Mouse (Mus musculus): ENCODE results near the gene Sympk. TPM values are rescaled to one million over a fixed set of nuclear protein-coding genes. Genes with fewer than 3 reads are reported as not detected.

Gene Sympk
- polyA plus RNA-seq, 1 experiment from 2014 or later: 9.6 TPM

DNA sequence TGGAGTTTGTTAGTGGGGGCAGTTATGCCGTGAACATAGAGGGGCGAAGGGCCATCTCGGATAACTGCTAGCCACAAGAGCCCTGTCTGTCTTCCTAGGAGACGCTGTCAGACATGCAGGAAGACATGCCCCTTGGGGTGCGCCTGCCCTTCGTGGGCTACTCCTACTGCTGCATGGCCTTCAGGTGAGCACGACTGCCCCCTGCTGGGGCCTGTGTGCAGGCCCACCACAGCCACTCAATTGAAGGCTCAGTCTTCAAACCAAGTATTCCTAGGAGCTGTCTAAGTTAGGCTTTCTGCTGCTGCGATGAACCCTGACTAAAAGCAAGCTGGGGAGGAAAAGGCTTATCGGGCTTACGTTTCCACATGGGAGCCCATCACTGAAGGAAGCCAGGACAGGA, 64.6 kb downstream of the Sympk start:
- no peak for ATAC-seq (ENCODE audit: low FRiP score, low TSS enrichment)
- 44% methylated on average over 10 of the region's 10 CpGs for WGBS
- no peaks in the 10 kb centered on the region for H3K9me3 ChIP-seq (ENCODE audit: control insufficient read depth, low read length)
- H3K9ac ChIP-seq (ENCODE audit: low read length): no peak overlapping the region
- DNase-seq (ENCODE audit: low spot score): peak; percentile 71
- H3K27me3 ChIP-seq (ENCODE audit: control insufficient read depth, insufficient read depth, low read length): no peaks in the 10 kb centered on the region
- no peak overlapping the region for H3K4me3 ChIP-seq (ENCODE audit: low read depth, low read length)
- TF ChIP-seq EP300 (optimal IDR thresholded peaks at IDR 0.05): no peak
- TF ChIP-seq CTCF (IDR thresholded peaks at IDR 0.05; ENCODE audit: low read depth): peak; percentile 86
- H3K4me2 ChIP-seq (replicated peaks; ENCODE audit: low read depth): no peak overlapping the region
- no peak overlapping the region for H3K27ac ChIP-seq (replicated peaks)
- H3K4me1 ChIP-seq (replicated peaks; ENCODE audit: control insufficient read depth, insufficient read depth): peaks cover 6% of the 10 kb centered on the region; the same call in 1 of the 2 replicates
- H3K36me3 ChIP-seq (ENCODE audit: control insufficient read depth, insufficient read depth, low read length): peaks cover 12% of the 10 kb centered on the region; the same call in 1 of the 2 replicates

DNA sequence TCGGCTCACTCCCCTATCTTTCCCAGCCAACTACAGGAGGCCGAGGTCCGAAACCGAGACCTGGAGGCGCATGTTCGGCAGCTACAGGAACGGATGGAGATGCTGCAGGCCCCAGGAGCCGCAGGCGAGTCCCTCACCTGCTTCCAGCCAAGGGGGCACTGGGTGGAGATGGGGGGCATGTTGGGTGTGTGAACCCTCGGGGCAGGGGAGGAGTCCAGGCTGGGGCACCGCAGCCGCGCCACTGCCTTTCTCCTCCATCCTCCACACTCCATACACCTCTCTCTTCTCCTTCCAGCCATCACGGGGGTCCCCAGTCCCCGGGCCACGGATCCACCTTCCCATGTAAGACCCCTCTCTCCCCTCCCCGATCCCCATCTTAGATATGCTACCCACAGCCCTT, 67.7 kb downstream of the Sympk start:
- no peak overlapping the region for H3K9ac ChIP-seq (ENCODE audit: low read length)

DNA sequence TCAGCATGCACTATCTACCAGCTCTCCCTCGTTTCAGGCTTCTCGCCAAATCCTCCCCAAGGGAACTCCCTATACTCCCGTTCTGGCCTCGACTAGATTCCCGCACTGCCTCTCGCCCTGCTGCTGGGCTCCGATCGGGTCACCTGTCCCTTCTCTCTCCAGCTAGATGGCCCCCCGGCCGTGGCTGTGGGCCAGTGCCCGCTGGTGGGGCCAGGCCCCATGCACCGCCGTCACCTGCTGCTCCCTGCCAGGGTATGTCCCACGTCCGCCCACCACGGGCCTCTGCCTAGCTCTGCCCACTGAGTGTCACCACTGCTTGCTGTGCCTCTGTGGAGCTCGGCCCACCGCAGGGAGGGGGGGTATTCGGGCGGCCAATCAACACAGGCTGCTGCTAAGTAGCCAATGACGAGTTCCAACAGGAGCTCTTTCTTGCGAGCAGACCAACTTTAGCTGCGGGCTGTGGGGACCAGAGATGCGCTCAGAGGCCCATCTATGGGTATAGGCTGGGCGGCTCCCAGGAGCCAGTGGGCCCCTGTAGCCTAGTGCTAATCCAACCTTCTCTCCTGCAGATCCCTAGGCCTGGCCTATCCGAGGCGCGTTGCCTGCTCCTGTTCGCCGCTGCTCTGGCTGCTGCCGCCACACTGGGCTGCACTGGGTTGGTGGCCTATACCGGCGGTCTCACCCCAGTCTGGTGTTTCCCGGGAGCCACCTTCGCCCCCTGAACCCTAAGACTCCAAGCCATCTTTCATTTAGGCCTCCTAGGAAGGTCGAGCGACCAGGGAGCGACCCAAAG, 68.4 kb downstream of the Sympk start:
- Histone ChIP-seq H3K27ac (replicated peaks) (peak overlapping the region; percentile 65), H3K36me3 (ENCODE audit: control insufficient read depth, insufficient read depth, low read length) (peaks cover 14% of the 10 kb centered on the region; the same call in 1 of the 2 replicates), H3K4me1 (replicated peaks; ENCODE audit: control insufficient read depth, insufficient read depth) (peaks cover 7% of the 10 kb centered on the region; the same call in 1 of the 2 replicates), H3K4me3 (ENCODE audit: low read depth, low read length) (peak overlapping the region; percentile 70), H3K4me2 (replicated peaks; ENCODE audit: low read depth) (peak overlapping the region; percentile 83), H3K9ac (ENCODE audit: low read length) (peak overlapping the region; percentile 45), H3K9me3 (ENCODE audit: control insufficient read depth, low read length) (no peaks in the 10 kb centered on the region), H3K27me3 (ENCODE audit: control insufficient read depth, insufficient read depth, low read length) (no peaks in the 10 kb centered on the region)
- no peak for TF ChIP-seq CTCF (IDR thresholded peaks at IDR 0.05; ENCODE audit: low read depth)
- no peak for TF ChIP-seq EP300 (optimal IDR thresholded peaks at IDR 0.05)
- ATAC-seq (ENCODE audit: low FRiP score, low TSS enrichment) (peak; percentile 8), DNase-seq (ENCODE audit: low spot score) (peak; percentile 53)
- 9% methylated on average over 36 of the region's 38 CpGs for WGBS

More for the DNA sequence above, 67.7 kb downstream of the Sympk start:
- peaks cover 11% of the 10 kb centered on the region; the same call in 1 of the 2 replicates for H3K36me3 ChIP-seq (ENCODE audit: control insufficient read depth, insufficient read depth, low read length)
- H3K4me3 ChIP-seq (ENCODE audit: low read depth, low read length): no peak overlapping the region
- H3K4me2 ChIP-seq (replicated peaks; ENCODE audit: low read depth): peak overlapping the region; percentile 83; the same call in 1 of the 2 replicates
- ATAC-seq (ENCODE audit: low FRiP score, low TSS enrichment) (no peak), DNase-seq (ENCODE audit: low spot score) (no peak)
- H3K9me3 ChIP-seq (ENCODE audit: control insufficient read depth, low read length): no peaks in the 10 kb centered on the region
- TF ChIP-seq EP300 (optimal IDR thresholded peaks at IDR 0.05) (no peak), CTCF (IDR thresholded peaks at IDR 0.05; ENCODE audit: low read depth) (no peak)
- no peak overlapping the region for H3K27ac ChIP-seq (replicated peaks)
- 67% methylated on average over 17 of the region's 17 CpGs for WGBS
- peaks cover 7% of the 10 kb centered on the region; the same call in 1 of the 2 replicates for H3K4me1 ChIP-seq (replicated peaks; ENCODE audit: control insufficient read depth, insufficient read depth)
- no peaks in the 10 kb centered on the region for H3K27me3 ChIP-seq (ENCODE audit: control insufficient read depth, insufficient read depth, low read length)

DNA sequence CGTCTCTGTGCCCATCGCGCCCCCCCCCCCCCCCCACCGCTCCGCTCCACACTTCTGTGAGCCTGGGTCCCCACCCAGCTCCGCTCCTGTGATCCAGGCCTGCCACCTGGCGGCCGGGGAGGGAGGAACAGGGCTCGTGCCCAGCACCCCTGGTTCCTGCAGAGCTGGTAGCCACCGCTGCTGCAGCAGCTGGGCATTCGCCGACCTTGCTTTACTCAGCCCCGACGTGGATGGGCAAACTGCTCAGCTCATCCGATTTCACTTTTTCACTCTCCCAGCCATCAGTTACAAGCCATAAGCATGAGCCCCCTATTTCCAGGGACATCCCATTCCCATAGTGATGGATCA, 69.0 kb downstream of the Sympk start:
- Histone ChIP-seq H3K4me2 (replicated peaks; ENCODE audit: low read depth) (peak overlapping the region; percentile 83), H3K27ac (replicated peaks) (peak overlapping the region; percentile 65), H3K4me3 (ENCODE audit: low read depth, low read length) (peak overlapping the region; percentile 70), H3K9ac (ENCODE audit: low read length) (peak overlapping the region; percentile 45), H3K27me3 (ENCODE audit: control insufficient read depth, insufficient read depth, low read length) (no peaks in the 10 kb centered on the region), H3K4me1 (replicated peaks; ENCODE audit: control insufficient read depth, insufficient read depth) (peaks cover 7% of the 10 kb centered on the region; the same call in 1 of the 2 replicates), H3K36me3 (ENCODE audit: control insufficient read depth, insufficient read depth, low read length) (peaks cover 14% of the 10 kb centered on the region; the same call in 1 of the 2 replicates), H3K9me3 (ENCODE audit: control insufficient read depth, low read length) (no peaks in the 10 kb centered on the region)
- TF ChIP-seq CTCF (IDR thresholded peaks at IDR 0.05; ENCODE audit: low read depth) (peak; percentile 93), EP300 (optimal IDR thresholded peaks at IDR 0.05) (no peak)
- ATAC-seq (ENCODE audit: low FRiP score, low TSS enrichment) (peak; percentile 70), DNase-seq (ENCODE audit: low spot score) (peak; percentile 91)
- 0% methylated on average over 9 of the region's 15 CpGs for WGBS

DNA sequence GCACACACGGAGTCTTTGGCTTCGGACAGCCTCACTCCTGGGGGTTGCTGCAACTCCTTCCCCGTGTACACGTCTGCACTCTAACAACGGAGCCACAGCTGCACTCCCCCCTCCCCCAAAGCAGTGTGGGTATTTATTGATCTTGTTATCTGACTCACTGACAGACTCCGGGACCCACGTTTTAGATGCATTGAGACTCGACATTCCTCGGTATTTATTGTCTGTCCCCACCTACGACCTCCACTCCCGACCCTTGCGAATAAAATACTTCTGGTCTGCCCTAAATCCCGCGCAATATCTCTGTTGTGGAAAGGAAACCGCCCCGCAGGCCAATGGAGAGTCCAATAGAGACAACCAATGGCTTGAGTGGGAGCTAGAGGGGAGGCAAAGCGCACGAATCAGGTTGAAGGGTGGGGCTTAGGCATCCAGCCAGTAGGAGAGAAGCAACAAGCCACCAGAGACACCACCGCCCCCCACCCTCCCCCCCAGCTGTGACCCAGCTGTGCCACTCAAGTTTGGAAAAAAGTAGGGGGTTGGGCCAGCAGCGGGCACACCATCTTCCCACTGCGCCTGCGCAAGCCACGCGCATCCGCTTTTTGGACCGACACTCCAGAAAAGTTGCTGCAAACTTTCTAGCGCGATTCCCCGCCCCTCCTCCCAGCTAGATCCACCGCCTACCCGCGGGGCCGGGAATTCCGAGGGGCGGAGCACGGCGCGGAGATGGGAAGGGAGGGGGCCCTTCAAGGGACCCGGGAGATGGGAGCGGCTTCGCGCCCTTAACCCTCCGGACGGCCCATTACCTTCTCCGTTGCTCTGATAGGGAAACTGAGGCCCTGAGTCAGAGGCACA, 69.6 kb downstream of the Sympk start:
- Histone ChIP-seq H3K9ac (ENCODE audit: low read length) (peak overlapping the region; percentile 82), H3K4me1 (replicated peaks; ENCODE audit: control insufficient read depth, insufficient read depth) (peaks cover 7% of the 10 kb centered on the region; the same call in 1 of the 2 replicates), H3K4me2 (replicated peaks; ENCODE audit: low read depth) (peak overlapping the region; percentile 83), H3K27me3 (ENCODE audit: control insufficient read depth, insufficient read depth, low read length) (no peaks in the 10 kb centered on the region), H3K36me3 (ENCODE audit: control insufficient read depth, insufficient read depth, low read length) (peaks cover 14% of the 10 kb centered on the region; the same call in 1 of the 2 replicates), H3K27ac (replicated peaks) (peak overlapping the region; percentile 97), H3K4me3 (ENCODE audit: low read depth, low read length) (peak overlapping the region; percentile 70), H3K9me3 (ENCODE audit: control insufficient read depth, low read length) (no peaks in the 10 kb centered on the region)
- TF ChIP-seq CTCF (IDR thresholded peaks at IDR 0.05; ENCODE audit: low read depth) (no peak), EP300 (optimal IDR thresholded peaks at IDR 0.05) (peak; percentile 85)
- ATAC-seq (ENCODE audit: low FRiP score, low TSS enrichment) (peak; percentile 86), DNase-seq (ENCODE audit: low spot score) (peak; percentile 95)
- under 1% methylated on average over 45 of the region's 45 CpGs for WGBS

All from stomach, postnatal 0 days (tissue).